Mouse (Mus musculus) myocyte (in vitro differentiated cells): ENCODE results near the gene Abca7.
A peak's percentile ranks its signal among the peaks of the same experiment; 100 is the strongest.

Experiments
- CEBPB ChIP-seq: IDR thresholded peaks from 2 replicates; pipeline ENCODE4 v1.6.1; 2011; ENCODE audit warnings: mild to moderate bottlenecking, moderate library complexity; ENCODE audit not compliant: poor library complexity, insufficient read depth, severe bottlenecking
- MAX ChIP-seq: IDR thresholded peaks from one replicate; pipeline ENCODE4 v1.6.1; 2011; ENCODE audit warnings: low read depth, mild to moderate bottlenecking, control low read depth
- MYOD1 ChIP-seq, 3 experiments: IDR thresholded peaks; one replicate each; pipeline ENCODE4 v1.6.1; 2011; ENCODE audit warnings: control low read depth in 2 of 3, low read depth in 2 of 3, mild to moderate bottlenecking in 2 of 3, moderate library complexity in 1 of 3; ENCODE audit not compliant: insufficient read length in 2 of 3, control insufficient read depth in 1 of 3
- POLR2A ChIP-seq: IDR thresholded peaks from one replicate; pipeline ENCODE4 v1.6.1; 2011; ENCODE audit warnings: low read depth, mild to moderate bottlenecking, control low read depth, moderate library complexity; ENCODE audit not compliant: insufficient read length
- POLR2AphosphoS2 ChIP-seq: IDR thresholded peaks from one replicate; pipeline ENCODE4 v1.6.1; 2011; ENCODE audit warnings: low read depth, control low read depth; ENCODE audit not compliant: insufficient read length

DNA sequence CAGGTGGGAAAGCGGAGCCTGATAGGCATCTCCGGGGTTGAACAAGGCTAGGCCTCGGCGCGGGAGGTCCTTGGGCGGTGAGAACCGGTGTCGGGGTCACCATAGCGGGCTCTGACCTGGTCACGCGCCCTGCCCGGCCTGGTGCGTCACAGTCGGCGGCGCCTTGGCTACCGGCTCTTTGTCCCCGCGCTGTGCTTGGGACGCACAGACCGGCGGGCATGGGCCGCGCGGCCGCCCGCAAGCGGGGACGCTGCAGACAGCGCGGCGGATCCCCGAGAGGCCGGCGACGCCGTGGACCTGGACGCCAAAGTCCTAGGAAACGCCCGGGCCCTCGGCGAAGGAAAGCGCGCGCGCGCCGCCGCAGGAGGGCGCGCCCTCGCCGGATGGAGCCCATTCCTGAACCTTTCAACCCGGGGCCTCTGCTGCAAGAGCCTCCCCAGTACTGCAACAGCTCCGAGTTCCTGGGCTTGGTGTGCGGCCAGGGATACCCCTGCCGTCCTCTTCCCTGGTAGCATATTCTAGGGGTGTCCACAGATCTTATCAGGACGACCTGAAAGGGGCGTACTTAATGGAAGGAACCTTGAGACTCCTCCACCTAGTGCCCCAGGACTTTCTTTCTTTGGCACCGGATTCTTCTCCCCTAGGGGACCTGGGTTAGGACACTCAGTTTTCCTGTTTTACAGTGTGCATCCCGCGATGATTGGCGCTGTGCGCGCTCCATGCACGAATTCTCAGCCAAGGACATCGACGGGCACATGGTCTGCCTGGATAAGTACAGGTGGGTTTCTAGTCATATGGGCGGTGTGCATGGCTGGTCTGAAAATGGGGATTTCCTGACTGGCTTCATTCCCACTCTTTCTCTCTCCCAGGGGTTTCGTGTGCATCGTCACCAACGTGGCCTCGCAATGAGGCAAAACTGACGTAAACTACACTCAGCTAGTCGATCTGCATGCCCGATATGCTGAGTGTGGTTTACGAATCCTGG lies 57.8 kb downstream of the Abca7 start:
- TF ChIP-seq POLR2AphosphoS2: peak; percentile 46
- peak; percentile 48 for TF ChIP-seq POLR2A
- TF ChIP-seq MYOD1 (IDR thresholded peaks at IDR 0.05; ENCODE audit: control insufficient read depth in 1 of 3, insufficient read length in 2 of 3, low read depth in 2 of 3): peak in 1 of 3 experiments; percentile 4
- peak; percentile 70; the same call in 1 of the 2 replicates for TF ChIP-seq CEBPB
- TF ChIP-seq MAX: no peak
